Mouse (Mus musculus) liver, embryonic 12.5 days (tissue): ENCODE data around the gene Gm9922. TPM values are rescaled to one million over a fixed set of nuclear protein-coding genes. Genes with fewer than 3 reads are reported as not detected.

Source experiments
- polyA plus RNA-seq: library from polyadenylated mRNA; unstranded; fragments of >200 nt; fragmentation: Nextera tagmentation; extraction: Ambion mirVana; gene quantifications from 2 replicates; pipeline ENCODE4 v1.2.1, GENCODE M21; 2016

The Gm9922 gene
- polyA plus RNA-seq, 1 experiment from 2014 or later, result not detected

Other genes starting within 250 kb of the Gm9922 start
- 3.3 and 3.9 TPM in 2 replicates for gene Tbc1d4, start 120.6 kb downstream of the Gm9922 start, polyA plus RNA-seq
- 61.9 and 64.2 TPM in 2 replicates for gene Commd6, start 89.1 kb downstream of the Gm9922 start, polyA plus RNA-seq
- gene Uchl3, start 75.8 kb downstream of the Gm9922 start, polyA plus RNA-seq, result 108 and 119 TPM in 2 replicates
- 3.1 and 3.3 TPM in 2 replicates for gene Lmo7, start 143 bp upstream of the Gm9922 start, polyA plus RNA-seq